Mouse (Mus musculus) myocyte (in vitro differentiated cells): ENCODE measurements at regions not wholly inside any gene's neighbourhood (a gene's known extent, or its start where the extent isn't known, plus 50 kb on each side); places are given as distances from the start of the nearest gene placed in this dataset.

Source experiments
- E2F4 ChIP-seq: IDR thresholded peaks from one replicate; pipeline ENCODE4 v1.6.1; 2011; ENCODE audit warnings: mild to moderate bottlenecking, control low read depth, moderate library complexity; ENCODE audit not compliant: insufficient read depth
- USF1 ChIP-seq: IDR thresholded peaks from one replicate; pipeline ENCODE4 v1.6.1; 2011; ENCODE audit warnings: low read depth, mild to moderate bottlenecking, control low read depth, moderate library complexity

GRCm38 (mm10) chr19:26473211-26473610, 131.6 kb upstream of the Smarca2 start:
- TF ChIP-seq E2F4 (no peak), USF1 (no peak)
